Mouse (Mus musculus): ENCODE results near the gene Kdm5b. TPM values are rescaled to one million over a fixed set of nuclear protein-coding genes. Genes with fewer than 3 reads are reported as not detected.
"Not testable (repeated sequence)": the region's sequence is repeated elsewhere in the genome, so short reads cannot be mapped to it uniquely, and the experiment has no call there.

Gene Kdm5b
- total and polyA plus RNA-seq, 3 experiments: 22.4 to 174 (median 70.7) TPM

- peaks cover 19% of the 10 kb centered on the region for H3K4me1 ChIP-seq (ENCODE audit: insufficient read depth, low read depth, low read length)
- H3K36me3 ChIP-seq (replicated peaks): peaks cover 2% of the 10 kb centered on the region
- H3K9me3 ChIP-seq (replicated peaks): no peaks in the 10 kb centered on the region
- peaks cover 15% of the 10 kb centered on the region for H3K27me3 ChIP-seq (ENCODE audit: insufficient read depth, low read length)
- no peak for ATAC-seq (ENCODE audit: extremely low read depth, insufficient number of reproducible peaks, low FRiP score, poor library complexity, severe bottlenecking)
- no peak overlapping the region for H3K4me3 ChIP-seq (ENCODE audit: low read depth, low read length)
- no peak for DNase-seq (ENCODE audit: low spot score)
- no peak for TF ChIP-seq POLR2AphosphoS5 (IDR thresholded peaks at IDR 0.05; ENCODE audit: insufficient replicate concordance, low read depth, low read length)
- no peak for TF ChIP-seq TAL1 (conservative IDR thresholded peaks at IDR 0.05; ENCODE audit: low read depth, low read length)
- TF ChIP-seq GATA2 (IDR thresholded peaks at IDR 0.05; ENCODE audit: borderline replicate concordance, low read depth, low read length): no peak
- no peak for TF ChIP-seq CTCF (IDR thresholded peaks at IDR 0.05; ENCODE audit: low read depth, low read length)
- no peak for TF ChIP-seq GATA1 (IDR thresholded peaks at IDR 0.05; ENCODE audit: borderline replicate concordance, low read length)
Measured at GRCm38 (mm10) chr1:134516491-134517198, 43.3 kb upstream of the Kdm5b start.

GRCm38 (mm10) chr1:134517841-134518240 is 42.1 kb upstream of the Kdm5b start:
- H3K9me3 ChIP-seq (replicated peaks); H3K4me3 ChIP-seq (ENCODE audit: low read depth, low read length); DNase-seq (ENCODE audit: low spot score); H3K36me3 ChIP-seq (replicated peaks); ATAC-seq (ENCODE audit: extremely low read depth, insufficient number of reproducible peaks, low FRiP score, poor library complexity, severe bottlenecking): not testable (repeated sequence)
- Histone ChIP-seq H3K4me1 (ENCODE audit: insufficient read depth, low read depth, low read length) (peaks cover 23% of the 10 kb centered on the region), H3K27me3 (ENCODE audit: insufficient read depth, low read length) (peaks cover 15% of the 10 kb centered on the region)

- peaks cover 9% of the 10 kb centered on the region for H3K27me3 ChIP-seq (ENCODE audit: insufficient read depth, low read length)
- ATAC-seq (ENCODE audit: extremely low read depth, insufficient number of reproducible peaks, low FRiP score, poor library complexity, severe bottlenecking) (peak; percentile 77), DNase-seq (ENCODE audit: low spot score) (peak; percentile 69)
- H3K9me3 ChIP-seq (replicated peaks): no peaks in the 10 kb centered on the region
- no peaks in the 10 kb centered on the region for H3K36me3 ChIP-seq (replicated peaks)
- peaks cover 18% of the 10 kb centered on the region for H3K4me1 ChIP-seq (ENCODE audit: insufficient read depth, low read depth, low read length)
- TF ChIP-seq GATA1 (IDR thresholded peaks at IDR 0.05; ENCODE audit: borderline replicate concordance, low read length) (no peak), CTCF (IDR thresholded peaks at IDR 0.05; ENCODE audit: low read depth, low read length) (peak; percentile 36; the same call in 1 of the 2 replicates)
- no peak overlapping the region for H3K4me3 ChIP-seq (ENCODE audit: low read depth, low read length)
Measured at GRCm38 (mm10) chr1:134518677-134519076, 41.3 kb upstream of the Kdm5b start.

- not testable (repeated sequence) for DNase-seq (ENCODE audit: low spot score); H3K9me3 ChIP-seq (replicated peaks); H3K27me3 ChIP-seq (ENCODE audit: insufficient read depth, low read length); H3K36me3 ChIP-seq (replicated peaks); ATAC-seq (ENCODE audit: extremely low read depth, insufficient number of reproducible peaks, low FRiP score, poor library complexity, severe bottlenecking); H3K4me3 ChIP-seq (ENCODE audit: low read depth, low read length)
- peaks cover 17% of the 10 kb centered on the region for H3K4me1 ChIP-seq (ENCODE audit: insufficient read depth, low read depth, low read length)
Measured at GRCm38 (mm10) chr1:134519201-134519600, 40.8 kb upstream of the Kdm5b start.

DNA sequence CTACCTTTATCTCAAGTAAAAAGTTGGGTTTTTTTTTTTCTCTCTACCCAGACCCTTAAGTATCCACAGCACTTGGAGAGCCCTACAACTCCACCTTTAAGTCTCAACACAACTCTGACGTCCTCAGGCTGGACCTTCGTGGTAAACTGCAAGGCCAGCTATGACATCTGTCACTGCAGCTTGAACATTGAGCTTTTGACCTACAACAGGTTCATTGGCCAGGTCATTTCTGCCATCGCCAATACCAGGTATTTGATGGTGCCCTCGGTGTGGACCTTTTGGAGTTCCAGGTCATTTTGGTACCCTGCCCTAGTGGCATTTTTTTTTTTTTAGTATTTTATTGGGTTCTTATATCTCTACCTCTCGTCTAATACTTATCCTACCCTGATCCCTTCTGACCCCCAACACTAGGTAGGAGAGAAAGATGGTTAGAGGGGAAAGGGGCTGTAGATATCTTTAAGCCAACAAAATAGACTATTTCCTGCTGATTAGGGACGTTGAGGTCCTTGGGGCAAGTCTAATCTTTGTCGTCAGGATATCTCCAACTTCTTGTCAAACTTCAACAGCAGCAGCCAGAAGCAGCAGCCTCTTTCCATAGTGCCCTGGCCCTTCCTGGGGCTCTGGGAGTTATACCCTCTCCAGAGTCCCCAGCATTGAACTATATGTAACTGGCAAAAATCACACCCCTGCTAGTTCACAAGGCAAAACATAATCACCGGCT is 39.8 kb upstream of the Kdm5b start:
- H3K9me3 ChIP-seq (replicated peaks): no peaks in the 10 kb centered on the region
- H3K36me3 ChIP-seq (replicated peaks): no peaks in the 10 kb centered on the region
- H3K27me3 ChIP-seq (ENCODE audit: insufficient read depth, low read length): peaks cover 9% of the 10 kb centered on the region
- DNase-seq (ENCODE audit: low spot score) (no peak), ATAC-seq (ENCODE audit: extremely low read depth, insufficient number of reproducible peaks, low FRiP score, poor library complexity, severe bottlenecking) (no peak)
- TF ChIP-seq CTCF (IDR thresholded peaks at IDR 0.05; ENCODE audit: low read depth, low read length) (no peak), GATA2 (IDR thresholded peaks at IDR 0.05; ENCODE audit: borderline replicate concordance, low read depth, low read length) (no peak), TAL1 (conservative IDR thresholded peaks at IDR 0.05; ENCODE audit: low read depth, low read length) (no peak), GATA1 (IDR thresholded peaks at IDR 0.05; ENCODE audit: borderline replicate concordance, low read length) (no peak), POLR2AphosphoS5 (IDR thresholded peaks at IDR 0.05; ENCODE audit: insufficient replicate concordance, low read depth, low read length) (no peak)
- H3K4me1 ChIP-seq (ENCODE audit: insufficient read depth, low read depth, low read length): peaks cover 18% of the 10 kb centered on the region
- H3K4me3 ChIP-seq (ENCODE audit: low read depth, low read length): no peak overlapping the region

GRCm38 (mm10) chr1:134521163-134521562 is 38.8 kb upstream of the Kdm5b start:
- Histone ChIP-seq H3K4me1 (ENCODE audit: insufficient read depth, low read depth, low read length) (peaks cover 18% of the 10 kb centered on the region), H3K4me3 (ENCODE audit: low read depth, low read length) (no peak overlapping the region)
- ATAC-seq (ENCODE audit: extremely low read depth, insufficient number of reproducible peaks, low FRiP score, poor library complexity, severe bottlenecking): no peak

More at GRCm38 (mm10) chr1:134521163-134521562, 38.8 kb upstream of the Kdm5b start:
- no peak for DNase-seq (ENCODE audit: low spot score)
- H3K27me3 ChIP-seq (ENCODE audit: insufficient read depth, low read length): peaks cover 5% of the 10 kb centered on the region
- no peaks in the 10 kb centered on the region for H3K36me3 ChIP-seq (replicated peaks)
- TF ChIP-seq GATA1 (IDR thresholded peaks at IDR 0.05; ENCODE audit: borderline replicate concordance, low read length): no peak
- no peak for TF ChIP-seq TAL1 (conservative IDR thresholded peaks at IDR 0.05; ENCODE audit: low read depth, low read length)
- TF ChIP-seq GATA2 (IDR thresholded peaks at IDR 0.05; ENCODE audit: borderline replicate concordance, low read depth, low read length): no peak
- TF ChIP-seq CTCF (IDR thresholded peaks at IDR 0.05; ENCODE audit: low read depth, low read length): no peak
- TF ChIP-seq POLR2AphosphoS5 (IDR thresholded peaks at IDR 0.05; ENCODE audit: insufficient replicate concordance, low read depth, low read length): no peak
- no peaks in the 10 kb centered on the region for H3K9me3 ChIP-seq (replicated peaks)

Data from G1E (cell line).